Mouse (Mus musculus) heart, postnatal 36 days (tissue): Measurements from ENCODE around the gene Serpine1. TPM values are rescaled to one million over a fixed set of nuclear protein-coding genes. Genes with fewer than 3 reads are reported as not detected.

Experiments used
- DNase-seq, 2 experiments: peaks; one replicate each; pipeline ENCODE4 v3.0.0; 2021 to 2022
- intact Hi-C: fragments of 180-260 bp; cut with DNase I; formaldehyde crosslinking; loops from one replicate; pipeline ENCODE4 v1.15.1; 2025
- total RNA-seq, 2 experiments: library from RNA; stranded (reverse); gene quantifications; 2 replicates each; pipeline ENCODE4 v1.2.3; 2021

The Serpine1 gene
- total RNA-seq, 2 experiments from 2014 or later: 28.1 to 42.8 TPM

DNA sequence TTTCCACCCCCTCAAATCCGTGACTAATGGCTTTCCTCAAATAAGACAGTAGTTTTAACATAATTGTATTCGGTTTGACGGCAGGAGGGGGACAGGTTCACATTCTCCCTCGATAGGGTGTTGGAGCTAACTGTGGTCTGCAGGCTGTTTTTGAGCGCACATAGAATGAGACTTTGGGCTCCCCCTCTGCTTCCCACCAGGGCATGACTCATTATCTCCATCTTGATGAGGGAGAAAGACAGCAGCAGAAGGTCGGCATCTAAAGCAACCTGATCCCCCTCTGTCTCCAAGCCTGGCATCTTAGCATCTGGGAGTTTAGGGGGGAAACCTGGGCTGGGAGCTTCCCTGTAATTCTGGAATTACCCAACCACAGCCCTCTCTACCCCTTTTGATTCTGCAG lies 6.6 kb downstream of the Serpine1 start:
- intact Hi-C loops: no loop called here
- no peak for DNase-seq

DNA sequence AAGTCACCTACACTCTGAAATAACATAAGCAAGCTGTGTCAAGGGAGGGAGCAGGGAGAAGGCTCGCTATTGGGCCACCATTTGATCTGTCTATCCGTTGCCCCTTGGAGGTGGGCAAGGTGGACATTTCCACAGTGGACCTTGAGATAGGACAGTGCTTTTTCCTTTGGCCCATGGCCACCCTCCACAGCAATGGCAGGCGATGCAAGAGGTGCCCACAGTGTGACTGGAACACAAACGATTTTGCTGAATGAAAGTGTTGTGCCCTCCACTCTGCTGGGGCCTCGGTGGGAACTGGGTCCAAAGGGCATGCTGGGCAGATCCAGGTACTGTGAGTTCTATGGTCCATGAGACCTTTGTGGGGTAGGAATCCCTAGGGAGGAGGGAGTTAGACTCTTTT lies 9.5 kb downstream of the Serpine1 start:
- intact Hi-C loops: loop anchor here (1.0 kb wide), 1 partner anchor 45 kb away; no protein-coding TSS in a partner anchor
- DNase-seq: no peak

DNA sequence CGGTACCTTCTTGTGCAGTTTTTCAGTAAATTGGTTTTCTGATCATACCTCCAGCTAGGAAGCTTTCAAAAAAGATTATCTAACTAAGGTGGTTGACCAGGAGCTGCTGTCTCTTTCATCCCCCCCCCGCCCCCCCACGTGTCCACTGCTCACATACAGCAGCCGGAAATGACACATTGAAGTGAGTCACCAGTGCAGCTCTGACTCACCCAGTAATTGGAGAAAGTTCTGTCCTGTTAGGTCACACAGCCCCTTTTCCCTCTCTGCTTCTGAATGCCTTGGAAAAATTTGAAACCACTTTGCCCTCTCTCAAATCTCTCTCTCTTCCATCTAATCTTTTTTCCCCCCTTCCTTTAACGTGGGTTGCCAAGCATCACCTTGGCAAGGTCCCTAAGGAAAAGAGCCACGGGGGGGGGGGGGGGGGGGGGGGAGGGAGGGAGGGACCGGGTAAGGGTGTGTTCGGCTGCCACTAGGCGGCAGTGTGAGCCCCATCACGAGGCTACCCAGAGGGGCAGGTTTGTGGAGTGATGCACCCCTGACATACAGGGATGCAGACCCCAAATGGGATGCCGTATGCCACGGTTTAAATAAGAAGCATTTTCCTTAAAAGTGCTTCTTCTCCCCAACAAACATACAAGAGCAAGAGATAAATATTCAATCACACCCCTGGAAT lies 10.1 kb downstream of the Serpine1 start:
- peak; percentile 71 to 75 for DNase-seq
- intact Hi-C loops: loop anchor here (1.0 kb wide), 1 partner anchor 45 kb away; no protein-coding TSS in a partner anchor

DNA sequence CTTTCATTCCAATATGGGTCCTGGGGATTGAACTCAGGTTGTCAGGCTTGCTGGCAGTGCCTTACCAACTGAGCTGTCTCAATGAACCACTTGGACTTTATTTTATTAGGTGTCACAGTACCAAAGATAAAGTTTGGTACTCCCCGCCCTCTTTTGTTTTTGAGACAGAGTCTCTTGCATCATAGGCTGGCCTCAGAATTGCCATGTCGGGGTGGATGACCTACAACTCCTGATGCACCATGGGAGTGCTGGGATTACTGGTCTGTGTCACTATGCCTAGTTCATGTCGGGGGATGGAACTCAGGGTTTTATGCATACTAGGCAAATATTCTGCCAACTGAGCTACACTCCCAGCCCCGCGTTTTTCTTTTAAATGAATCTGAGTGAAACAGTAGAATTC lies 17.2 kb downstream of the Serpine1 start:
- intact Hi-C loops: no loop called here
- no peak for DNase-seq

DNA sequence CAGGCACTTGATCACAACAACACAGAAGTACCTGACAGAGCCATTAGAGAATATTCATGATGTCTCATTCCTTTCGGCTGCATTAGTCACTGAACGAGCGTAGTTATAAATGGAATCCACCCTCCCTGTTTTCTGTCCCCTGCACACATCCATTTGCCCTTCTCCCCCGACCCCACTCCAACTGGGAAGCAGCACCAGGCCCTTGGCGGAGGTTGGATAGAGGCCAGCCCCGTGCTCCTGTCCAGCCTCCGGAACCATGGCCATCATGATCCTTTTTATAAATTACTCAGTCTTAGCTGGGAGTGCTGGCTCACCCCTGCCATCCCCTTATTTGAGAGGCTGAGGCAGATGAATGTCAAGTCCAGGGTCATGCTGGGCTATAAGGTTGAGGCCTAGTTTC lies 17.8 kb downstream of the Serpine1 start:
- no peak for DNase-seq
- intact Hi-C loops: no loop called here

DNA sequence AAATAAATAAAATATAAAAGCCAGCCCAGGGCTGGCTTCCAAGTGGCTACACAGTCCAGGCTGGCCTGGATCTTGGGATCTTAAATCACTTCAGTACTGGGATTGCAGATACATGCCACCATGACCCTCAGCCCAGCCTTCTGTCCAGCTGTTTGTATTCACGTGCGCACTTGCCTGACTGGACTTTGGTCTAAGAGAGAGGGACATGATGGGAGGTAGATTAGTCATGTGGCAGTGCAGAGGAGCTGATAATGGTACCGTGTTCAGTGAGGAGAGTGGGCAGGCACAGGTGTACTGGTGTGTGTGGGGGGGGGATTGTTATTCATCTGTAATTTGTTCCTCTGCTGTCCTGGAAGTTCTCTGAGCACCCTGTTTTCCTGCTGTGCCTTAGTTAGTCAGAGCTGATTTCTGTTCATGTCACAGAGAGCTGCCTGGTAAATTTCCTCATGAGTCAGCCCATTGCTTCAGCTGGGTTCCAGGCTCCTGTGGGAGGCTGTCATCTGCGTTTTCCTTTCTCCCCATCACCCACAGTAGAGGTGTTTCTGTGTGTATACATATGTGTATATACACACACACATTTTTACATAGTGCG lies 20.1 kb downstream of the Serpine1 start:
- intact Hi-C loops: no loop called here
- DNase-seq: no peak

DNA sequence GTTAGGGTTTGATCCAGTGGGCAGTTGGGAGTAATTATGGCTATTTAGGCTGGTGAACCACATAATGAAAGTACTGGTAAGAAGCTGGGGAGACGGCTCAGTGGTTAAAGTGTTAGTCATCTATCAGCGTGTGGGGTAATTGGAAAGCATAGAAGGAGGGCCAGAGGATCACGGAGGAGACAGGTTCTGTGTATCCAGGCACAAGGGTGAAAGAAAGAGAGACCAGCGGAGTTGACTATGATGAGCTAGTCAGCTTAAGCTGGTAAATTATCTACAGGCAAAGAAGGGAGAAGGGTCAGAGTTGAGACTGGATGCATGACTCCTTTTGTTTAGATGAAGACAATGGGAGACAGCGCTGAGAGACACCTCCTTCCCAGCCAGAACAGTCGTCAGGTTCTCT lies 20.9 kb downstream of the Serpine1 start:
- DNase-seq: no peak
- intact Hi-C loops: no loop called here

DNA sequence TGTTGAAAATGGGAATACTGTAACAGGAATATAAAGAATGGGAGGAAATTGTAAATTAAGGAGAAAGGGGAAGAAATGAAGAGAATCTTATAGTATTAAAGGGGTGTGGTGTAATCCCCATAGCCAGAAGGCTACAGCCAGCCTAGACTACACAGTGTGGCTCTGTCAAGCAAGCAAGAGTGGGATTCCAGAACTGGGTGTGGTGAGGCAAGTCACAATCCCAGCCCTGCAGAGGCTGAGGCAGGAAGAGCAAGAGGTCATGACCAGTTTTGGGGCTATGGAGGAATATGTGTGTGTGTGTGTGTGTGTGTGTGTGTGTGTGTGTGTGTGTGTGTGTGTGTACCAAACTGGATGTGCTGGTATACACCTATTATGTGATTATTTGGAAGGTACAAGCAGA lies 25.1 kb downstream of the Serpine1 start:
- no peak for DNase-seq
- intact Hi-C loops: no loop called here

DNA sequence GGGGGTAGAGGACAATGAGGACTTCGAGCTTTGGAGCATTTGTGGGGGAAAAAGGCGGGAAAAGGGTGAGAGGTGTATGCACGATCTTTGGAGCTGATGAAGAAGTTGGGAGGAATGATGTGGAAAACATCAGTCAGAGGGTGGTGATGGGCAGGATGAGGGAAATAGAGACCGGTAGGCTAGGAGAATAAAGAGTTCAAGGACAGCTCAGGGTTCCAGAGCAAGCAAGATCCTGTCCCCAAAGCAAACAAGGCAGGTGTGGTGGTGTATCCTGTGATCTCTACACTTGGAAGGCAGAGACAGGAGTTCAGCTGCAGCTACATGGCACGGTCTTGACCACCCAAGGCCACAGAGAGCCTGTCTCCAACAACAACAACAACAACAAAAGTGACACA lies 25.7 kb downstream of the Serpine1 start:
- intact Hi-C loops: no loop called here

DNA sequence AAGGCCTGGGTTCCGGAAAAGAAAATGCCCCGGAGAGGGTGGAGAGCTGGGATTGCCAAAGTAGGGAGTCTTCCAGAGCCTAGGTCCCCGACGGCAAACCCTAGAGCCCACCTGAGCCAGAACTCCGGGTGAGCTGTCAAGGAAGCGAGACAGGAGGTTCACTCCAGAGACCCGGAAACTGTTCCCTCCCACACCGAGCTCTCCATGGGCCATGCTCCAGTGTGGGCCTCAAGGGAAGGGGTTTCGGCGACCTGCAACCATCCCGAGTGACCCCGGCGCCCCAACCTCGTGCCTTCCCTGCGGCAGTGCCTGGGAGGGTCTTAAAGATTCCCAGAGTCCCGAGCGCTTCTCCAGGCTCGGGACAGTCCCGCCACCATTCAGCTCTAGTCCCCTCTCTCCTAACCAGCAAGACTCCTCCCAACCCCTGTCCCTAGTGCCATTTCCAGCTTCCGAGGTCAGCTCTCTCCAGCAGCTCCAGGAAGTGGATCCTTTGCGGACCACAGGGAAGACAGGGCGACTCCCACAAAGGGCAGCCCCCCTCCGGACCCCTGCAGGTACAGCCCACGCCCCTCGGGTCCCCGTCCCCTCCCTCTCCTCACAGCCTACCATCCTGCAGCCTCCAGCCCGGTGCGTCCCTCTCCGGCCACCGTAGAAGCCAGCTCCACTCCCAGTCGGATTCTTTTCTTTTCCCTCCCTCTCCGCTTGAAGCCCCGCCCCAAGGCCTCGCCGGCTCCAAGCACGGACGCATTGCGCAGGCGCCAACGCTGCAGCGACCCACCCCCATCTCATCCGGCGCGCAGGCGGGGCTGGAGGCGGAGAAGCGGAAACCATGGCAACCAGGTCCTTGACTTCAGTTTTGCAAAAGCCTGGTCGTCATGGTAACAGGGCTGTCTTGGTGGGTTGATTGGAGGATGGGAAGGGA lies 26.4 kb downstream of the Serpine1 start, which contains the start of gene Ap1s1:
TSS of gene Ap1s1 (minus strand) at position 734 of the 922 bp plus-strand sequence.
- intact Hi-C loops: no loop called here
- DNase-seq: peak; percentile 95 to 96

More for the DNA sequence above, 25.7 kb downstream of the Serpine1 start:
- DNase-seq: no peak

DNA sequence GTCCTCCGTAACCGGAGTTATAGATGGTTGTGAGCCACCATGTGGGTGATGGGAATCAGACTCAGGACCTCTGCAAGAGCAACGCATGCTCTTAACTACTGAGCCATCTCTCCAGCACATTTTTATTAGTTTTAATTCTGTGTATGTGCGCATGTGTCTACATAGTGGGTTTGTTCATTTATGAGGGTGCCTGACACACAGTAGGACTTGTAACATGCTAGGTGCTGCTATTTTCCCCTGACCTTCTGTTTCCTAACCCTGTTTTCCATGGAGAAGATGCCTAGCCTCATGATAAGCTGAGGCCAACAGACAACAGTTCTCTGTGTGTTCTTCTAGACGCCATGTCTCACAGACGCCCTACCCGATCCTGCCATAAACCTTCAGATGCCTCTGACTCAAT lies 28.1 kb downstream of the Serpine1 start:
- intact Hi-C loops: no loop called here

DNA sequence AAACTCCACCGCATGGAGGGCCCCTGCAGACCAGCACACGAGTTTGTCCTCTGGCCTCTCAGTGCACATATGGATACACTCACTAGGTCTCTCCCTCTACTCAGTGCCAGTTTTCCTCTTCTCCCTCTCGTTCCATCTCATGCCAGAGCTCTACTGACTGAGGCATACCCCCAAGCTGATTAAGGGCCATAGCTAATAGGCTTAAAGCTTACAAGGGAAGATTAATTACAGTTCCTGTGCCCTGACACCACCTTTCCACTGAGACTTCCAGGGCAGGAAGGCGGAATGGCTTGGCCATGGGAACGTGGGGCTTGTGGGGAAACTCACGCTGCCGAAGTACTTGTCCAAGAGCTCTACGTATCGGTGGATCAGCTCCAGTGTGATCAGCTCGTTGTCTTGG lies 30.6 kb downstream of the Serpine1 start:
- no peak for DNase-seq
- intact Hi-C loops: no loop called here

More for the DNA sequence above, 28.1 kb downstream of the Serpine1 start:
- DNase-seq: no peak

DNA sequence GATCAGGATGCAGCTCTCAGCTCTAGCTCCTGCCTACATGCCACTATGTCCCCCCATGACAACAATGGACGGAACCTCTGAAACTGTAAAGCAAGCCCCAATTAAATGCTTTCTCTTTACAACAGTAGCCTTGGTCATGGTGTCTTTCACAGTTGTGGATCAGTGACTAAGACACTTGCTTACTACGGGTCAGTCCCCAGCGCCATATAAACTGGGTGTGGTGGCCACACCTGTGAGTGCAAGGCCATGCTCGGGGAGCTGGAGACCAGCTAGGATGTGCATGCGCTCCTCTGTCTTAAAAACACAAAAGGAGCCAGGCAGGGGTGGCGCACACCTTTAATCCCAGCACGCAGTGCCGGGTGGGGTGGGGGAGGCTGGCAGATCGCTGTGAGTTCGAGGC lies 32.6 kb downstream of the Serpine1 start:
- no peak for DNase-seq
- intact Hi-C loops: no loop called here

DNA sequence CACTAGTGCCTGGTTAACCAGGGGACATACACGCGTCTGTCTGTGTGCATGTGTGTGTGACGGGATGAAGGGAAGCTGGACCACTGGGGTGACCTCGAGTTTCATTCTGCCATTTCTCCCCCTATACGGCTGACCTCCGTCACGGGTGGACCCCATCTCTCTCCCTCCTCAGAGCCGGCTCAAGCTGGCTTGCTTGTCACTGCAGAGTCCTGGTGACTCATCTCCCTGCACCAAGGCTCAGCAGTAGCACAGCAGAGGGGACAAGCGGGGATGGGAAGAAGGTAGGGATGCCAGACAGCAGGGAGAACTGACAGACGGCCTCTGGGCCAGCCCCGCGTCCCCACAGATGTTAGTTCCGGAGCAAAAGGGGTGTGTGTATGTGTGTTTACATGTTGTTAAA lies 35.9 kb downstream of the Serpine1 start:
- intact Hi-C loops: no loop called here
- no peak for DNase-seq

DNA sequence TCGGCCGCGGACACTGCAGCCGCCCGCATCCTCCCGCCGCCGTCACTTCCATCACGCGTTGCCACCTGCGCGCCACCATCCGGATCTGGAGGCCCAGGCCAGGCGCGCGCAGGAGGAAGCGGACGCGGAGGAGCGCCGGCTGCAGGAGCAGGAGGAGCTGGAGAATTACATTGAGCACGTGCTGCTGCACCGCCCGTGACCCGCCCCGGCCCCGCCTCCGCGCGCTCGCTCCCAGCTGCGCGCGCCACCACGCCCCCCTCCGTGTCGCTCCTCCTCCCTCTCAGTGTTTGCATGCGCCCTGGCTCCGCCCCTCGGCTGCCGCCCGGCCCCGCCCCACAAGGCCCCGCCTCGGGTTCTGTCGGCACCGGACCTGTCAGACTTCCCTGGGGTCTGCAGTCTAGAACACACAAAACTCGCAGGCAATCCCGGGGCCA lies 39.4 kb downstream of the Serpine1 start:
- intact Hi-C loops: loop anchor here (5.0 kb wide), 1 partner anchor 255 kb away; the partner anchor contains the start of gene Ache
- DNase-seq: peak; percentile 83 to 84

DNA sequence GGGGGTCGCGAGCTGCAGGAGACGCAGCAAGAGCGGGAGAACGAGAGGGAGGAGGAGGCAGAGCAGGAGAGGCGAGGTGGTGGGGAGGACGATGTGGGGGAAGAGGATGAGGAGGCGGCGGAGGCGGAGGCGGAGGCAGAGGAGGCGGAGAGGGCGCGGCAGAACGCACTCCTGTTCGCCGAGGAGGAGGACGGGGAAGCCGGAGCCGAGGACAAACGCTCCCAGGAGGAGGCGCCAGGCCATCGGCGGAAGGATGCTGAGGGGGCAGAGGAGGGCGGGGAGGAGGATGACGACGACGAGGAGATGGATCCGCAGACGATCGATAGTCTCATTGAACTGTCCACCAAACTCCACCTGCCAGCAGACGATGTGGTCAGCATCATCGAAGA lies 40.0 kb downstream of the Serpine1 start:
- DNase-seq: peak in 1 of 2 experiments; percentile 21
- intact Hi-C loops: loop anchor here (5.0 kb wide), 1 partner anchor 255 kb away; the partner anchor contains the start of gene Ache

DNA sequence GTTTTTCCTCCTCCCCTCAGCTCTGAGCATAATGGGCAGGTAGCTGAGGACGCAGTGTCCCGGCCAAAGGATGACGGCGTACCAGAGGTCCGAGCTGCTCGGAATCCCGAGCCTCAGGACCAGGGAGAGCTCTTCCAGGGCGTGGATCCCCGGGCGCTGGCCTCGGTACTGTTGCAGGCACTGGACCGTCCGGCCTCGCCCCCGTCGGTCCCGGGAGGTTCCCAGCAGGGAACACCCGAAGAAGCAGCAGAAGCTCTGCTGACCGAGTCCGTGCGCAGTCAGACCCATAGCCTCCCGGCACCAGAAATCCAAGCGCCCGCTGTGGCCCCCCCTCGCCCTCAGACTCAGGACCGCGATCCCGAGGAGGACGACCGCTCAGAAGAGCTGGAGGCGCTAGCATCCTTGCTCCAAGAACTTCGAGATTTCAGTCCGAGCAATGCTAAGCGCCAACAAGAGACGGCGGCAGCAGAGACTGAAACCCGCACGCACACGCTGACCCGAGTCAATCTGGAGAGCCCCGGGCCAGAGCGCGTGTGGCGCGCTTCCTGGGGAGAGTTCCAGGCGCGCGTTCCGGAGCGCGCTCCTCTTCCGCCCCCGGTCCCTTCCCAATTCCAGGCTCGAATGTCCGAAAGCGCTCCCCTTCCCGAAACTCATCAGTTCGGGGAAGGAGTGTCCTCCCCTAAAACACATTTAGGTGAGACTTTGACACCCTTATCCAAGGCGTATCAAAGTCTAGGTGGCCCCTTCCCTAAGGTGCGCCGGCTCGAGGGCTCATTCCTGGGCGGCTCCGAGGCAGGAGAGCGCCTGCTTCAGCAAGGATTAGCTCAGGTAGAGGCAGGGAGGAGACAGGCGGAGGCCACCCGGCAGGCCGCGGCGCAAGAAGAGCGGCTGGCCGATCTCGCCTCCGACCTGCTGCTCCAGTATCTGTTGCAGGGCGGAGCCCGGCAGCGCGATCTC lies 40.7 kb downstream of the Serpine1 start:
- intact Hi-C loops: loop anchor here (5.0 kb wide), 1 partner anchor 256 kb away; the partner anchor contains the start of gene Ache
- peak; percentile 18 to 24 for DNase-seq

DNA sequence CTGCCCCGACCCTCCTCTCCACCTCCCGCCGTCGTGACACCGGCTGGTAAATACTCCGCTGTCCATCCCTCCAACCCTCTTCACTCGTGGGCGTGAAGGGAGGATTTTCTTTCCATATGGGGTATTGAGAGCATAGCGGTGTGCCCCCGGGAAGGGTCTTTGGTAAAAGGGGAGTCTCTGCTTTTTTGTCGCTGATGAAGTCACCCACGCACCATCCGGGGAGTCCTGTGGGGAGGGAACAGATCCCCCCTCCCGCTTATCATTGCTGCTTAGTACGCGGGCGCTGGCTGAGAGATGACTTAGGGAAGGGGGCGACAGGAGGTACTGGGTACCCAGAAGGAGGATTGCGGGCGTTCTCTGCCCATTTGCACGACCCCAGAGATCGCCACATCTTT lies 41.7 kb downstream of the Serpine1 start:
- DNase-seq: no peak
- intact Hi-C loops: loop anchor here (5.0 kb wide), 1 partner anchor 257 kb away; the partner anchor contains the start of gene Ache

DNA sequence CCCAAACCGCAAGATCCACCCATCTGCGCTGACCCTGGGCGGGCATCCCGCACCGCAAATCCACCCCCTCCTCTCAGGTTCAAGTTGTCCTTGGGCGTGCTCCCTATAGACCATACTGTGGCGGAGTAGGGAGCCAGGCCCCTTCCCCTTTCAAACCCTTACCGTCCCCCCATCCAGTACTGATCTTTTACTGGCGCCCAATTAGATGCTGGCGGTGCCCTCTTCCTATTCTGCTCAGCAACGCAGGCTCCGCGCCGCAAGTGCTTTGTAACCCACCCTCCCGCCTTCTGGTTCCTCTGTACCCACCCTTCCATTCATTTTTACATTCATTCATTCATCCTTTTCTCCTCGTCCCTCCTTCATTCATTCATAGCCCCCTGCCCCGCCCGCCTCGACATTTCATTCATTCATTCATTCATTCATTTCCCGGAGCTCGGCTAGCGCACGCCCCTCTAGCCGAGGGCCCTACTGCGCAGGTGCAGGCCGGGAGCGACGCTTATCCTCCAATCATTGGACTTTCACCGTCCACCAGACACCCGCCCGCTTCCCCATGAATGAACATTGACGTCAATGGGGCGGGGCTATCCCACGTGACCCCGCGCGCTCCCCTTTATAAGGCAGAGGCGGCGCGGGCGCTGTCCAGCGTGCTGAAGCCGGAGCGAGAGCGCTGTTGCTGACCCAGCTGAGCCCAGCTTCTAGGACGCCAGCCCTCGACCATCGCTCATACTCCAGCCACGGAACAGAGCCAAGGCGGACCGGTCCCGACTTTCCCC lies 42.2 kb downstream of the Serpine1 start:
- DNase-seq: peak; percentile 94 to 95
- intact Hi-C loops: loop anchor here (5.0 kb wide), 1 partner anchor 257 kb away; the partner anchor contains the start of gene Ache
